Mouse (Mus musculus): ENCODE measurements around the gene Dgki. TPM values are rescaled to one million over a fixed set of nuclear protein-coding genes. Genes with fewer than 3 reads are reported as not detected.

The Dgki gene
- total RNA-seq, 2 experiments from 2014 or later, result 71.2 to 81.8 TPM

GRCm38 (mm10) chr6:37297744-37298482 is 2.1 kb downstream of the Dgki start:
- DNase-seq (ENCODE audit: extremely low spot score in 1 of 2, low spot score in 1 of 2), result no peak

DNA sequence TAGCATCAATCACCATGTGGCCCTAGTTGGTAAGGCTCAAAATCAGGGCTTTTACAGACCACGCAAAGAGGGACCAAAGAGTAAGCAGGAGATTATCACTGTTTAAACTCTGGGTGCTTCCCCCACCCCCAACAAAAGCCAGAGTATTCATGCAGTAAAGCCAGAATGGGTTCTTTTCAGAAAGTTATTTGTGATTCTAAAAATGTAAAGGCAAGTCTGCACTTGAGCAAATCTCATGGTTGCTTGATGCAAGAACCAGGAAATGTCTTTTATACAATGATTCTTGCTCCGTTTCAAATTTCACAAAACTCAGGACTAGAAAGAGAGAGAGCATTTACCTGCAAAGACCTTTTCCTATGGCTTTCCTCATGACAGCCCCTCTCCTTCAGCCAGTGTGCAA is 7.9 kb downstream of the Dgki start:
- no peak for DNase-seq (ENCODE audit: extremely low spot score in 1 of 2, low spot score in 1 of 2)

GRCm38 (mm10) chr6:37291171-37291570 is 8.8 kb downstream of the Dgki start:
- DNase-seq (ENCODE audit: extremely low spot score in 1 of 2, low spot score in 1 of 2), result no peak

GRCm38 (mm10) chr6:37290691-37291090 is 9.3 kb downstream of the Dgki start:
- DNase-seq (ENCODE audit: extremely low spot score in 1 of 2, low spot score in 1 of 2), result no peak

GRCm38 (mm10) chr6:37286134-37286533 is 13.8 kb downstream of the Dgki start:
- DNase-seq (ENCODE audit: extremely low spot score in 1 of 2, low spot score in 1 of 2), result no peak

- DNase-seq (ENCODE audit: extremely low spot score in 1 of 2, low spot score in 1 of 2), result no peak
Measured at GRCm38 (mm10) chr6:37284879-37285278, 15.1 kb downstream of the Dgki start.

GRCm38 (mm10) chr6:37283336-37283735 is 16.6 kb downstream of the Dgki start:
- no peak for DNase-seq (ENCODE audit: extremely low spot score in 1 of 2, low spot score in 1 of 2)

GRCm38 (mm10) chr6:37282659-37283058 is 17.3 kb downstream of the Dgki start:
- DNase-seq (ENCODE audit: extremely low spot score in 1 of 2, low spot score in 1 of 2), result no peak

- no peak for DNase-seq (ENCODE audit: extremely low spot score in 1 of 2, low spot score in 1 of 2)
Measured at GRCm38 (mm10) chr6:37276834-37277715, 22.9 kb downstream of the Dgki start.

DNA sequence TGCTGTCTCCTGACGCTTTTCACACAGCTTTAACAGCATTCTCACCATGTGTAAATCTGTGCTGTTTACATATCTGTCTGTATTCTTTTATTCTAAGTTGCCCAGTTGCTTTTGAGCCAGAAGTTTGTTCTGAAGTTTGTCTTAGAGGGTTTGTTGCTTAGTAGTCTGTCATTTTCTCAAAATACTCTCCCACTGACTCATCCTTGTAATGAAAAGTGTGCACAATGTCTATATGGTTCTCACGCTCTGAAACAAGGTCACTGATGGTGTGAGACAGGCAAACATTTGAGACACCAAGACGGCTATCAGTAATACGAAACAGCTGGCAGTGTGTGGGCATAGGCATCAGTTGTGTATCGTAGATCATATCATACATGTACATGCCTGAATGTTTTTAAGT is 23.8 kb downstream of the Dgki start:
- no peak for DNase-seq (ENCODE audit: extremely low spot score in 1 of 2, low spot score in 1 of 2)

DNA sequence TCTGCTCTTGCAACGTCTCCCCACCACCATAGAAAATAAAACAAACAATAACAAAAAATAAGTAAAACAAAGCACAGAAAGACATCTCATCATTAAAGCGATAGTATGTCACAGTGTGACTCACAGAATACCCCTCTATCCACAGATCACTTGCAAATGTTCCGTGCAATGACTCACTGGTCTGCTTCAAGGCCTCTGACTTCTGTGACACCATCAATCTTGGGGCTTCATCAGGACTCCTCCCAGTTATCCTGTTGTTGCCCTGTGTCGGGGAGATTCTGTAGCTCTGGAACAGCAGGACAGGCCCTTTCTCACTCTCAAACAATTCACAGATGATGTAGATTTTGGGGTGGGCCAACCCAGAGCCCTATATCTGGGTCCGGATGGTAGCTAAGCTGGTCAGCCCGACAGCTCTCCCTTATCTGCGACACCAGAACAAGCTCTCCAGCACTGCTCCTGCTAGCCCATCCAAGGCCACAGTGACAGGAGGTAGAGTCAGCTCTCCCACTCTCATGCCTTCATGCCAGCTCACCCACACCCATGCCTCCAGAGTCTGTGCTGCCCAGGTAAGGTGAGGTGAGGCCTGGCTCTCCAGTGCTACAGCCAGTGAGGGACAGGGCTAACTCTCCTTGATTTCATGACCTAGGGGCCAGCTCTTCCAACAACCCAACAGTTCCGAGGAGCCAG is 28.9 kb downstream of the Dgki start:
- no peak for DNase-seq (ENCODE audit: extremely low spot score in 1 of 2, low spot score in 1 of 2)

- no peak for DNase-seq (ENCODE audit: extremely low spot score in 1 of 2, low spot score in 1 of 2)
Measured at GRCm38 (mm10) chr6:37268589-37268988, 31.4 kb downstream of the Dgki start.

GRCm38 (mm10) chr6:37267952-37268351 is 32.0 kb downstream of the Dgki start:
- DNase-seq (ENCODE audit: extremely low spot score in 1 of 2, low spot score in 1 of 2), result no peak

DNA sequence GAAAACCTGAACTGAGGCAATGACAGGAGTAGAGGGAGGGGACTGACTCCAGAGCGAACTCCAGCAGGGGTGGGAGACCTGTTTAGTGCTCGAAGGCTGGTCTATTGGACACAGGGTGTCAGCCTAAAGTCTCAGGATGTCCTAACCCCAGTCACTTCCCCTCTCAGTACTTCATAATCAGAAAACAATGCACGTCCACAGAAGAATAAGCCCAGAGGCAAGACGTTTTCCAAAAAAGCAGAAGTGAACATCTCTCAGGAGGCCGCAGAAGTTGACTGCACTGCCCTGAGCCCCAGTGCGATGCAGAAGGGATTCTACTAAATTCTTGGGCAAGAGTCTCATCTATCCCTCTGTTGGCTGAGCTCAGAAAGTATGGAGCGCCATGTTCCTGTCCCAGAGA is 37.5 kb downstream of the Dgki start:
- no peak for DNase-seq (ENCODE audit: extremely low spot score in 1 of 2, low spot score in 1 of 2)

- DNase-seq (ENCODE audit: extremely low spot score in 1 of 2, low spot score in 1 of 2), result no peak
Measured at GRCm38 (mm10) chr6:37261236-37261852, 38.6 kb downstream of the Dgki start.

- no peak for DNase-seq (ENCODE audit: extremely low spot score in 1 of 2, low spot score in 1 of 2)
Measured at GRCm38 (mm10) chr6:37258662-37259061, 41.3 kb downstream of the Dgki start.

DNA sequence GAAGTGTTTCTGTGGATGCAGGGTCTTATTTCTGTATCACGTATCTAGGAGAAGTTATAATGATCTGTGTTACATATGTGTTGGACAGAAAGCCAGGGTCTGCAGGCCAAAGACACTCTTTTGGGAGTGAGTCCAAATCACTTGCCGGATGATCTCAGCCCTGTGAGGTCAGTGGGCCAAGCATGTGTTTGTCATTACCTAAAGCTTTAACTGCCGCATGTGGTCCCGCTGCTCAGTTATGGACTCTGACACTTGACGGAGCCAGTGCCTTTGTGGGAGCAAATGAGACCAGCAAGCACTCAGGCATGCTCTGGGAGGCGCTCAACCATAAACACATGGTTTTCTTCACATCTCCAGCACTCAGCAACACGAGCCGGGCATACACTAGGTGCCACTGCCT is 45.8 kb downstream of the Dgki start:
- DNase-seq (ENCODE audit: extremely low spot score in 1 of 2, low spot score in 1 of 2), result no peak

- DNase-seq (ENCODE audit: extremely low spot score in 1 of 2, low spot score in 1 of 2), result no peak
Measured at GRCm38 (mm10) chr6:37252536-37252935, 47.4 kb downstream of the Dgki start.

GRCm38 (mm10) chr6:37250671-37251070 is 49.3 kb downstream of the Dgki start:
- no peak for DNase-seq (ENCODE audit: extremely low spot score in 1 of 2, low spot score in 1 of 2)

GRCm38 (mm10) chr6:37245757-37246156 is 54.2 kb downstream of the Dgki start:
- no peak for DNase-seq (ENCODE audit: extremely low spot score in 1 of 2, low spot score in 1 of 2)

DNA sequence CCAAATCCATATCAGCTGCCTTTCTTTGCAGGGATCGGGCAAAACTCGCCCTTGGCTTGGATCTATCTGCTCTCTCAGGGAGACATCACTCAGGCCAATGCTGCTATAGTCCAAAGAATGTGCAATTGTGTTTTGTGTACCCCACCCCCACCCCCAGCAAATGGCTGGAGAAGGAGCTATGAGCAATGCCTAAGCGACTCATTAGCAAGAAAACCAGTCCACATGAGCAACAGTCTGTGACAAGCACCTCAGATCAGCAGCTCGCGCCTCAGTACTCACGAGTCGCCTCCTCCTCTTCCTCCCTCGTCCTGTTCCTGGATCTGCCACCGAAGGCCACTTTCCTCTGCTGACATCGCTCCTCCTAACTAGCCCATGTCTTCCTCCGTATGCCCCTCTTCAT is 55.9 kb downstream of the Dgki start:
- no peak for DNase-seq (ENCODE audit: extremely low spot score in 1 of 2, low spot score in 1 of 2)
